Mouse (Mus musculus) lung, embryonic 14.5 days (tissue): Measurements from ENCODE around the gene Klhdc2. TPM values are rescaled to one million over a fixed set of nuclear protein-coding genes. Genes with fewer than 3 reads are reported as not detected.
A peak's percentile ranks its signal among the peaks of the same experiment; 100 is the strongest.

Experiments
- ATAC-seq: fragments of 200-750 bp; cut with Nextera tagmentation; 2 replicates; pipeline ENCODE4 v1.8.0; 2017; ENCODE audit warnings: mild to moderate bottlenecking, moderate TSS enrichment, moderate library complexity; ENCODE audit not compliant: insufficient read depth
- DNase-seq: peaks from one replicate; pipeline ENCODE4 v3.0.0-alpha.2; 2015
- H3K27ac ChIP-seq: fragments of 300-500 bp; sonication (generic); 2 replicates; pipeline ENCODE4 v1.5.1; 2014; ENCODE audit warnings: low read depth, mild to moderate bottlenecking, moderate library complexity
- H3K27me3 ChIP-seq: fragments of 300-500 bp; sonication (generic); 2 replicates; pipeline ENCODE4 v1.6.1; 2014; ENCODE audit warnings: low read length, control low read depth; ENCODE audit not compliant: insufficient read depth
- H3K36me3 ChIP-seq: fragments of 300-500 bp; sonication (generic); 2 replicates; pipeline ENCODE4 v1.6.1; 2014; ENCODE audit warnings: control low read depth; ENCODE audit not compliant: insufficient read depth
- H3K4me1 ChIP-seq: fragments of 300-500 bp; sonication (generic); 2 replicates; pipeline ENCODE4 v1.6.1; 2014; ENCODE audit warnings: antibody characterized with exemption, control low read depth; ENCODE audit not compliant: insufficient read depth
- H3K4me2 ChIP-seq: fragments of 300-500 bp; sonication (generic); 2 replicates; pipeline ENCODE4 v1.6.1; 2014; ENCODE audit warnings: mild to moderate bottlenecking
- H3K4me3 ChIP-seq: fragments of 300-500 bp; sonication (generic); 2 replicates; pipeline ENCODE4 v1.5.1; 2014; ENCODE audit warnings: low read depth, low read length
- H3K9ac ChIP-seq: fragments of 300-500 bp; sonication (generic); 2 replicates; pipeline ENCODE4 v1.6.1; 2014
- H3K9me3 ChIP-seq: fragments of 300-500 bp; sonication (generic); 2 replicates; pipeline ENCODE4 v1.6.1; 2016; ENCODE audit warnings: low read depth, low read length, control low read depth
- CTCF ChIP-seq: IDR thresholded peaks from 2 replicates; pipeline ENCODE4 v1.5.1; 2016; ENCODE audit warnings: antibody characterized with exemption, low read depth
- WGBS: fragments of 180-500 bp; shearing (Covaris S2); extraction: QIAGEN DNeasy Blood & Tissue Kit; methylation state at CpG from one replicate; pipeline ENCODE4 v1.1.7; 2014; 5-methylcytosine and 5-hydroxymethylcytosine counted together
- polyA plus RNA-seq: library from polyadenylated mRNA; unstranded; fragments of >200 nt; fragmentation: Nextera tagmentation; extraction: Ambion mirVana; gene quantifications from 2 replicates; pipeline ENCODE4 v1.2.1, GENCODE M21; 2014

Gene Klhdc2
- polyA plus RNA-seq, 1 experiment from 2014 or later = 141 TPM

DNA sequence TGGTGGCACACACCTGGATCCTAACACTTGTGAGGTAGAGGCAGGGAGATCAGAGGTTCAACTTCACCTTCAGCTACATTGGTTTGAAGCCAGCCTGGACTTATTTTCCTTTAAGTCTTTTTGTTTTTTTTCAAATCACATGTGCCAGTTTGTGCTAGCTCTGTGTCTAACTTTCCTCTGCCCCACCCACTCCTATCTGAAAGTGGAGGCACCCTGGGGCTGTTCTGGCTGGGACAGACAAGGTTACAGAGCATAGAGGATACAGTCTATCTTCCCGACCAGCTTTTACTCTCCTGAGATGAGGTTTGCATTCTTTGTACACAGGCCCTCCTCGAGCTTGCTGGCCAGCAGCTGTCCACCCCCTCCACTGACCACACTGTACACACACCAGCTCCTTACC is 2.7 kb upstream of the Klhdc2 start:
- Histone ChIP-seq H3K36me3 (no peaks in the 10 kb centered on the region), H3K27me3 (no peaks in the 10 kb centered on the region), H3K4me2 (no peak overlapping the region), H3K9ac (no peak overlapping the region), H3K4me3 (no peak overlapping the region), H3K4me1 (peaks cover 3% of the 10 kb centered on the region; the same call in 1 of the 2 replicates), H3K9me3 (no peaks in the 10 kb centered on the region), H3K27ac (no peak overlapping the region)
- DNase-seq = no peak
- no peak for ATAC-seq
- no peak for TF ChIP-seq CTCF
- WGBS = 62% methylated on average over 2 of the region's 2 CpGs

- Histone ChIP-seq H3K27ac (no peak overlapping the region), H3K27me3 (no peaks in the 10 kb centered on the region), H3K9ac (no peak overlapping the region), H3K9me3 (no peaks in the 10 kb centered on the region), H3K4me1 (peaks cover 3% of the 10 kb centered on the region; the same call in 1 of the 2 replicates), H3K36me3 (no peaks in the 10 kb centered on the region), H3K4me3 (no peak overlapping the region), H3K4me2 (no peak overlapping the region)
- ATAC-seq = no peak
- WGBS = 78% methylated on average over 2 of the region's 2 CpGs
- TF ChIP-seq CTCF = no peak
- DNase-seq = no peak
Measured at GRCm38 (mm10) chr12:69294936-69295335, 1.5 kb upstream of the Klhdc2 start.

DNA sequence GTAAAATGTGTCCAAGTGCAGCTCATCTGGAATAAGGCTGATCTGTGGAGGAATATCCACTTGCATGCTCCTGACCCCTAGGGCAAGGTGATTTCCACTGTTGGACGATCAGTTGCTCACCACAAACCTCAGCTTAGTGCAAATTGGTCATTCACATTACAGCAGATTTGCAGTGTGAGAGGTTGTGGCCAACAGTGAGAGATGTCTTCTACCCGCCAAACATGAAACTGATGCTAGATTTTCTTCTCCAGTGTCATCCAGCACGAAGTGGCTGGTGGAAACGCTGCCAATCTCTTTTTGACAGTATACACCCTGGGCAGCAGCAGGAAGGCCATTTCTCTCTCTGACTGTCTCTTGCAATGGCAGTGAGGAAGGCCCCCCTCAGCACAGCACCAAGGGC is 830 bp upstream of the Klhdc2 start:
- WGBS = 77% methylated on average over 4 of the region's 4 CpGs

DNA sequence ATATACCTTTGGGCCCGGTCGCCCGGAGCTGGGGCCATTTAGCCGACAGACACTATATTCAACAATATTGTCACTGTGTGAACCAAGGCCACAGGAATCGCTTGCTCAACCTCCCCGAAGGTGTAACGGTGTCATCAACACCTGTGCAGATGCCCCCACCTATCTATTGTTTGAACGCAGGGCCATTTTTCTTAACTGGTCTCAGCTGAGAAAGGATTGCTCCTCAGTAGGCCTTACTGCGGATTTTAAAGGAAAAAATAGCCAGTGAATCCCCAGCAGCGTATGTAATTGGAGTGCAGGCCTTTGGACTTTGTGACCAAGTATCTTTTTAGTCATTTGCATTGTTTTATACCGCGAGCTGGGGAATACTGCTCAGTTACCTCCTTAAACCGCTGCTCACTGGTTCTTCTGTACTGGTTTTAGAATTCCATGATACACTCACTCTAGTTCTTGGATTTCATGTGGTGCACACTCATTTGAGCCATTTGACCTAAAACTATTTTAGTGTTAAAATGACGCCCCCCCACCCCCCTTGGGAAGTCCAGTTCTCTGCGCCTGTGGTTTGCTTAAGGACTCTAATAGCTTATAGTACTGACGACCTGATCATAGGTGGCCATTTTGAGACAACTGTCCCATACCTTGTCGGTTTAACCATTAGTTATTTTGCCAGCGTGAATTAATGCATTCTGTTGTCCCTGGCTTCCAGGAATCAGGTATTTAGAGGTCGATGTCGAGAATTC is 1.1 kb downstream of the Klhdc2 start:
- Histone ChIP-seq H3K27me3 (no peaks in the 10 kb centered on the region), H3K4me3 (peak overlapping the region; percentile 96), H3K9me3 (no peaks in the 10 kb centered on the region), H3K4me1 (peaks cover 3% of the 10 kb centered on the region; the same call in 1 of the 2 replicates), H3K4me2 (peak overlapping the region; percentile 75), H3K27ac (peak overlapping the region; percentile 96), H3K36me3 (peaks cover 21% of the 10 kb centered on the region), H3K9ac (peak overlapping the region; percentile 97)
- ATAC-seq (no peak), DNase-seq (peak; percentile 46)
- no peak for TF ChIP-seq CTCF
- WGBS = 16% methylated on average over 20 of the region's 20 CpGs

More for the DNA sequence above, 830 bp upstream of the Klhdc2 start:
- no peak for DNase-seq
- H3K27me3 ChIP-seq = no peaks in the 10 kb centered on the region
- peaks cover 6% of the 10 kb centered on the region; the same call in 1 of the 2 replicates for H3K36me3 ChIP-seq
- no peak for ATAC-seq
- H3K4me3 ChIP-seq = peak overlapping the region; percentile 96; the same call in 1 of the 2 replicates
- H3K4me2 ChIP-seq = peak overlapping the region; percentile 75
- H3K9ac ChIP-seq = peak overlapping the region; percentile 97
- no peak for TF ChIP-seq CTCF
- peak overlapping the region; percentile 96 for H3K27ac ChIP-seq
- H3K9me3 ChIP-seq = no peaks in the 10 kb centered on the region
- H3K4me1 ChIP-seq = peaks cover 3% of the 10 kb centered on the region; the same call in 1 of the 2 replicates

- H3K4me2 ChIP-seq = peak overlapping the region; percentile 75
- peaks cover 27% of the 10 kb centered on the region for H3K36me3 ChIP-seq
- no peak overlapping the region for H3K9ac ChIP-seq
- H3K9me3 ChIP-seq = no peaks in the 10 kb centered on the region
- peaks cover 3% of the 10 kb centered on the region; the same call in 1 of the 2 replicates for H3K4me1 ChIP-seq
- 85% methylated on average over 4 of the region's 4 CpGs for WGBS
- no peak for ATAC-seq
- H3K4me3 ChIP-seq = peak overlapping the region; percentile 96; the same call in 1 of the 2 replicates
- peak; percentile 23; the same call in 1 of the 2 replicates for TF ChIP-seq CTCF
- no peak for DNase-seq
- no peaks in the 10 kb centered on the region for H3K27me3 ChIP-seq
- no peak overlapping the region for H3K27ac ChIP-seq
Measured at GRCm38 (mm10) chr12:69298281-69298680, 1.8 kb downstream of the Klhdc2 start.

DNA sequence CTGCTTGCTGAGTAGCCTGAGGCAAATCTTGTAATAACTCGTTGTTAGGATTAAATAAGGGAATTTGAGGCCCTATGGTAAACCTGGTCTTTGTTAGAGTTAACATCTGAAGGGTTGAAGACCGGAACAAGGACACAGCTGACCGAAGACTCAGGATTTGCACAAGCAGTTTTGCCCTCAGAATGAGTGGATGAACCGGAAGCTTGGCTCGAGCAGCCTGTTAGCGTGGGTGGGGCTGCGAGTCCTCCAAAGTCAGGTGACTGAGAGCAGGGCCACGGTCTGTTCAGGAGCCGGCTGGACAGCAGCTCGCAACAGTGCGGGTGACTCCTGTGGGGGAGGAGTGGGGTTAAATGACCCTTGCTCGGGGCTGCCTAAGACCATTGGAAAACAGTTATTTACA is 2.8 kb downstream of the Klhdc2 start:
- Histone ChIP-seq H3K36me3 (peaks cover 36% of the 10 kb centered on the region), H3K9me3 (no peaks in the 10 kb centered on the region), H3K9ac (no peak overlapping the region), H3K27ac (no peak overlapping the region), H3K4me1 (peaks cover 3% of the 10 kb centered on the region; the same call in 1 of the 2 replicates), H3K4me2 (peak overlapping the region; percentile 75; the same call in 1 of the 2 replicates), H3K27me3 (no peaks in the 10 kb centered on the region), H3K4me3 (no peak overlapping the region)
- ATAC-seq (no peak), DNase-seq (peak; percentile 21)
- WGBS = 56% methylated on average over 12 of the region's 12 CpGs
- no peak for TF ChIP-seq CTCF

DNA sequence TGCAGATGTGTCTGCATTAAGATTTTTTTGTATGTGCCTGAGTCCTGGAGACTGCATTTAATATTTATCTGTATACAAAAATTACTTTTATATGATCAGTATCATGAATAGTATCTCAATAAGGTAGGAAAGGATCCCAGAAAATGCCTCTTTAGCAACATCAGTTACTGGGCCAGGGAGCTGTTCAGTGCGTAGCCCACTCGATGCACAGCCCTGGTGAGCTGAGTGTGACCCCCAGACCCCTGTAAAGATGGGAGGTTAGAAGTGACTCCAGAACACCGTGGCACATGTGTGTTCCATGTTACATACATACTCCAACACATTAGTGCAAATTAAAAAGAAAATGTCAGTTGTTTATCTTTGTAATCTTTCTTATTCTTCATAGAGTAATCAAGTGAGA is 3.4 kb downstream of the Klhdc2 start:
- peaks cover 41% of the 10 kb centered on the region for H3K36me3 ChIP-seq

More for the DNA sequence above, 3.4 kb downstream of the Klhdc2 start:
- Histone ChIP-seq H3K4me1 (peaks cover 3% of the 10 kb centered on the region; the same call in 1 of the 2 replicates), H3K4me3 (no peak overlapping the region), H3K4me2 (no peak overlapping the region), H3K27ac (no peak overlapping the region), H3K27me3 (no peaks in the 10 kb centered on the region), H3K9ac (no peak overlapping the region), H3K9me3 (no peaks in the 10 kb centered on the region)
- DNase-seq (no peak), ATAC-seq (no peak)
- WGBS = 89% methylated on average over 3 of the region's 3 CpGs
- no peak for TF ChIP-seq CTCF
